Mouse (Mus musculus): Measurements from ENCODE around the gene Olfr1295. TPM values are rescaled to one million over a fixed set of nuclear protein-coding genes. Genes with fewer than 3 reads are reported as not detected.

Gene Olfr1295
- not detected for polyA plus RNA-seq (2014; fragmentation: Illumina TruSeq; extraction: RNeasy Lipid Tissue Mini Kit (QIAGEN cat#74804); ENCODE audit: low read depth, low replicate concordance)

DNA sequence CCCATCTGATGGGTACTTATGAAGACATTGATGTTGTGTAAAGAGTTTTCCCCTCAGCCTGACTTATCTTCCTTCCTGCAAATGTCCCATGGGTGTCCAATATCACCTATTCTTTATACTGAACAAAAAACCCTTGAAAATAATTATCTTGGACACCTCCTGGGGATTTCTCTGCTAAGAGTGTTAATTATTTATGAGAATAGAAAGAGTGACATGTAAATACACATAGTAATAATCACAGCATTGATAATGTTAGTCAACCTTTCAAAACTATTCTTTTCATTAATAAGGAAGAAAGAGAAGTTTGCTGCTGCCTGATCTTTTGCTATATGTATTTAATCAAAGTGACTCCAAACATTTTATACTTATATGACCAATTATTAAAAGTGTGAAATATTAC, at the start of gene Olfr1295:
Gene Olfr1295 (minus strand): TSS at position 101 of the 400 bp plus-strand sequence.

GRCm38 (mm10) chr2:111540191-111540590, 29.3 kb downstream of the Olfr1295 start, which contains the start of gene Olfr1294:
Gene Olfr1294 (minus strand): TSS chr2:111540291.

DNA sequence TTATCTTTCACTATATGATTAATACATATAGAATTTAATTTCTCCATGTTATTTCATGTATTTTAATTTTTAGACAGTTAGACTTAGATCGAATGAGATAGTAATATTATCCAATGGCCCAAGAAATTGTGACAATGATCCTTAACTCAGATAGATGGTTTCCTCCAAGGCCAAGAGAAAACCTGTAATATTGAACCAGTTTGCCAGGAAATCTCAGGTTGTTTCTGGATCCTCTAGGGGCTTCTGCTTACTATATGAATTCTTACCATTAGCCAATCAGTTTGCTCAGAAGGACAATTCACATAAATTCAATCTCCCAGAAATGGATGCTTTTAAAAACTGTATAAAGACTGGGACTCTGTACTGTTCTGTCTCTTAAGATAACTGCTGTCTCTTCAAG, 44.6 kb downstream of the Olfr1295 start, which contains the start of gene Olfr1293-ps:
Gene Olfr1293-ps (plus strand): TSS at position 301 of the 400 bp plus-strand sequence.

Other genes starting within 250 kb of the Olfr1295 start
- gene Olfr1281, start 243.2 kb downstream of the Olfr1295 start, polyA plus RNA-seq (2014; fragmentation: Illumina TruSeq; extraction: RNeasy Lipid Tissue Mini Kit (QIAGEN cat#74804); ENCODE audit: low read depth, low replicate concordance): not detected
- gene Olfr1282, start 233.6 kb downstream of the Olfr1295 start, polyA plus RNA-seq (2014; fragmentation: Illumina TruSeq; extraction: RNeasy Lipid Tissue Mini Kit (QIAGEN cat#74804); ENCODE audit: low read depth, low replicate concordance): not detected
- gene Olfr1283, start 202.9 kb downstream of the Olfr1295 start, polyA plus RNA-seq (2014; fragmentation: Illumina TruSeq; extraction: RNeasy Lipid Tissue Mini Kit (QIAGEN cat#74804); ENCODE audit: low read depth, low replicate concordance): not detected
- gene Olfr1284, start 194.2 kb downstream of the Olfr1295 start, polyA plus RNA-seq (2014; fragmentation: Illumina TruSeq; extraction: RNeasy Lipid Tissue Mini Kit (QIAGEN cat#74804); ENCODE audit: low read depth, low replicate concordance): not detected
- gene Olfr1286, start 146.6 kb downstream of the Olfr1295 start, polyA plus RNA-seq (2014; fragmentation: Illumina TruSeq; extraction: RNeasy Lipid Tissue Mini Kit (QIAGEN cat#74804); ENCODE audit: low read depth, low replicate concordance): not detected
- gene Olfr1287, start 120.5 kb downstream of the Olfr1295 start, polyA plus RNA-seq (2014; fragmentation: Illumina TruSeq; extraction: RNeasy Lipid Tissue Mini Kit (QIAGEN cat#74804); ENCODE audit: low read depth, low replicate concordance): not detected
- gene Olfr1288, start 95.6 kb downstream of the Olfr1295 start, polyA plus RNA-seq (2014; fragmentation: Illumina TruSeq; extraction: RNeasy Lipid Tissue Mini Kit (QIAGEN cat#74804); ENCODE audit: low read depth, low replicate concordance): not detected
- gene Olfr1289, start 88.9 kb downstream of the Olfr1295 start, polyA plus RNA-seq (2014; fragmentation: Illumina TruSeq; extraction: RNeasy Lipid Tissue Mini Kit (QIAGEN cat#74804); ENCODE audit: low read depth, low replicate concordance): not detected
- not detected for gene Olfr1290, start 75.9 kb downstream of the Olfr1295 start, polyA plus RNA-seq (2014; fragmentation: Illumina TruSeq; extraction: RNeasy Lipid Tissue Mini Kit (QIAGEN cat#74804); ENCODE audit: low read depth, low replicate concordance)
- gene Olfr1291-ps1, start 72.5 kb downstream of the Olfr1295 start, polyA plus RNA-seq (2014; fragmentation: Illumina TruSeq; extraction: RNeasy Lipid Tissue Mini Kit (QIAGEN cat#74804); ENCODE audit: low read depth, low replicate concordance): not detected
- gene Olfr1293-ps, start 44.5 kb downstream of the Olfr1295 start, polyA plus RNA-seq (2014; fragmentation: Illumina TruSeq; extraction: RNeasy Lipid Tissue Mini Kit (QIAGEN cat#74804); ENCODE audit: low read depth, low replicate concordance): not detected
- gene Olfr1294, start 29.4 kb downstream of the Olfr1295 start, polyA plus RNA-seq (2014; fragmentation: Illumina TruSeq; extraction: RNeasy Lipid Tissue Mini Kit (QIAGEN cat#74804); ENCODE audit: low read depth, low replicate concordance): not detected
- gene Olfr1297, start 56.8 kb upstream of the Olfr1295 start, polyA plus RNA-seq (2014; fragmentation: Illumina TruSeq; extraction: RNeasy Lipid Tissue Mini Kit (QIAGEN cat#74804); ENCODE audit: low read depth, low replicate concordance): not detected
- not detected for gene Olfr1298, start 79.5 kb upstream of the Olfr1295 start, polyA plus RNA-seq (2014; fragmentation: Illumina TruSeq; extraction: RNeasy Lipid Tissue Mini Kit (QIAGEN cat#74804); ENCODE audit: low read depth, low replicate concordance)
- gene Olfr1299, start 91.7 kb upstream of the Olfr1295 start, polyA plus RNA-seq (2014; fragmentation: Illumina TruSeq; extraction: RNeasy Lipid Tissue Mini Kit (QIAGEN cat#74804); ENCODE audit: low read depth, low replicate concordance): not detected
- gene Olfr1301, start 181.3 kb upstream of the Olfr1295 start, polyA plus RNA-seq (2014; fragmentation: Illumina TruSeq; extraction: RNeasy Lipid Tissue Mini Kit (QIAGEN cat#74804); ENCODE audit: low read depth, low replicate concordance): not detected
- gene Olfr1302, start 207.7 kb upstream of the Olfr1295 start, polyA plus RNA-seq (2014; fragmentation: Illumina TruSeq; extraction: RNeasy Lipid Tissue Mini Kit (QIAGEN cat#74804); ENCODE audit: low read depth, low replicate concordance): not detected

Data from adrenal gland, adult 10 weeks (tissue).